9 mouse cellular contexts compared by ENCODE assay signal in genomic region chr2:152011724-152012123, GRCm38 (mm10). TPM values are rescaled to one million over a fixed set of nuclear protein-coding genes. Genes with fewer than 3 reads are reported as not detected.
DNase-seq lines count a peak whose midpoint lies in the region; ATAC-seq and TF ChIP-seq lines count a peak whose summit lies in the region.
"Had no signal": no experiment of that assay in that cellular context is flagged by ENCODE, and none has a peak within 500 bp of the region (broad histone marks: within the 10 kb centered on the region; RNA-seq: fewer than 3 reads in every experiment).

No protein-coding gene starts in this region.

- peaks cover 3% of the 10 kb centered on the region; the same call in 1 of the 2 replicates for H3K4me1 ChIP-seq in heart, embryonic 15.5 days (replicated peaks)
- H3K4me1 ChIP-seq in hindbrain, postnatal 0 days (ENCODE audit: insufficient read depth, low read length): peaks cover 7% of the 10 kb centered on the region; the same call in 1 of the 2 replicates
- peaks cover 12% of the 10 kb centered on the region for H3K4me1 ChIP-seq in midbrain, embryonic 13.5 days (replicated peaks)
- H3K4me1 ChIP-seq: limb, embryonic 12.5 days had no signal

- H3K4me3 ChIP-seq in heart, embryonic 15.5 days: no peak overlapping the region
- no peak overlapping the region for H3K4me3 ChIP-seq in hindbrain, postnatal 0 days (ENCODE audit: low read length)
- H3K4me3 ChIP-seq in midbrain, embryonic 13.5 days (replicated peaks): no peak overlapping the region
- H3K4me3 ChIP-seq: limb, embryonic 12.5 days had no signal

- H3K27ac ChIP-seq in heart, embryonic 15.5 days: no peak overlapping the region
- H3K27ac ChIP-seq in hindbrain, postnatal 0 days: peak overlapping the region; percentile 32; the same call in 1 of the 2 replicates
- no peak overlapping the region for H3K27ac ChIP-seq in midbrain, embryonic 13.5 days
- H3K27ac ChIP-seq: limb, embryonic 12.5 days had no signal

- H3K36me3 ChIP-seq in heart, embryonic 15.5 days: no peaks in the 10 kb centered on the region
- no peaks in the 10 kb centered on the region for H3K36me3 ChIP-seq in hindbrain, postnatal 0 days (ENCODE audit: insufficient read depth, low read length)
- H3K36me3 ChIP-seq in midbrain, embryonic 13.5 days: no peaks in the 10 kb centered on the region
- H3K36me3 ChIP-seq: limb, embryonic 12.5 days had no signal

- 0 out of 2 replicates have a peak, but pooled peaks cover 7% of the 10 kb centered on the region for H3K27me3 ChIP-seq in heart, embryonic 15.5 days
- no peaks in the 10 kb centered on the region for H3K27me3 ChIP-seq in hindbrain, postnatal 0 days (ENCODE audit: insufficient read depth, low read length)
- H3K27me3 ChIP-seq in midbrain, embryonic 13.5 days: no peaks in the 10 kb centered on the region

- H3K9ac ChIP-seq in heart, embryonic 15.5 days: no peak overlapping the region
- no peak overlapping the region for H3K9ac ChIP-seq in hindbrain, postnatal 0 days (replicated peaks; ENCODE audit: low read length)
- no peak overlapping the region for H3K9ac ChIP-seq in midbrain, embryonic 13.5 days (replicated peaks)
- H3K9ac ChIP-seq: limb, embryonic 12.5 days had no signal

- 35% methylated on average over 2 of the region's 2 CpGs for WGBS in heart, embryonic 15.5 days
- 37% methylated on average over 2 of the region's 2 CpGs for WGBS in hindbrain, postnatal 0 days
- WGBS in midbrain, embryonic 13.5 days: 25% methylated on average over 2 of the region's 2 CpGs

- ATAC-seq in heart, embryonic 15.5 days (replicated peaks; ENCODE audit: insufficient number of reproducible peaks, insufficient read depth, low FRiP score, low read depth): 0 out of 2 replicates have a peak, but pooled peaks have one; percentile 27
- peak; percentile 50; the same call in 1 of the 2 replicates for ATAC-seq in hindbrain, postnatal 0 days
- 0 out of 2 replicates have a peak, but pooled peaks have one; percentile 14 for ATAC-seq in midbrain, embryonic 13.5 days

- H3K4me2 ChIP-seq in heart, embryonic 15.5 days: no peak overlapping the region
- H3K4me2 ChIP-seq in hindbrain, postnatal 0 days (ENCODE audit: low read depth, low read length): no peak overlapping the region
- no peak overlapping the region for H3K4me2 ChIP-seq in midbrain, embryonic 13.5 days (replicated peaks)
- H3K4me2 ChIP-seq: limb, embryonic 12.5 days had no signal

- no peak for DNase-seq in heart, adult 11 months
- peak; percentile 53 for DNase-seq in NIH3T3 (ENCODE audit: low read depth)
- peak; percentile 57 for DNase-seq in hindbrain, postnatal 0 days (ENCODE audit: low spot score)
- no peak for DNase-seq in B cell, adult 2 months
- no peak for DNase-seq in ovary, postnatal 10 days (ENCODE audit: low spot score)
- DNase-seq in cerebellum, adult 11 months: no peak

- no peaks in the 10 kb centered on the region for H3K9me3 ChIP-seq in heart, embryonic 15.5 days (replicated peaks)
- H3K9me3 ChIP-seq in hindbrain, postnatal 0 days (ENCODE audit: low read length): no peaks in the 10 kb centered on the region
- no peaks in the 10 kb centered on the region for H3K9me3 ChIP-seq in midbrain, embryonic 13.5 days
- H3K9me3 ChIP-seq: limb, embryonic 12.5 days had no signal

- peak; percentile 59 for TF ChIP-seq CTCF in hindbrain, postnatal 0 days (IDR thresholded peaks at IDR 0.05; ENCODE audit: low read depth)

RNA-seq across cellular contexts. Expression of gene Slc52a3, which starts 15.4 kb away (rescaled TPM):
- polyA plus RNA-seq in heart, embryonic 15.5 days (2015; fragmentation: Nextera tagmentation; extraction: Ambion mirVana): 0.40 and 0.87 TPM in 2 replicates
- total RNA-seq in hindbrain, postnatal 0 days (2014; rRNA removed): 2.7 and 3.1 TPM in 2 replicates
- polyA plus RNA-seq in hindbrain, postnatal 0 days (2015; fragmentation: Nextera tagmentation; extraction: Ambion mirVana): 2.6 and 2.7 TPM in 2 replicates
- 0.55 and 0.99 TPM in 2 replicates for polyA plus RNA-seq in midbrain, embryonic 13.5 days (2015; fragmentation: Nextera tagmentation; extraction: Ambion mirVana)

RNA-seq across cellular contexts. Expression of gene Fam110a, which starts 31.7 kb away (rescaled TPM):
- polyA plus RNA-seq in heart, embryonic 15.5 days (2015; fragmentation: Nextera tagmentation; extraction: Ambion mirVana): 8.8 and 12.7 TPM in 2 replicates
- 25.4 and 27.3 TPM in 2 replicates for total RNA-seq in hindbrain, postnatal 0 days (2014; rRNA removed)
- 35.8 and 36.5 TPM in 2 replicates for polyA plus RNA-seq in hindbrain, postnatal 0 days (2015; fragmentation: Nextera tagmentation; extraction: Ambion mirVana)
- polyA plus RNA-seq in midbrain, embryonic 13.5 days (2015; fragmentation: Nextera tagmentation; extraction: Ambion mirVana): 97.0 and 97.3 TPM in 2 replicates

Comparison
In these comparisons a context has a peak if more than half of its experiments do, and no peak if none do; other contexts are left out.
1. DNase-seq: peak in NIH3T3 (single experiment) and hindbrain, postnatal 0 days (single experiment); none in heart, adult 11 months (single experiment), B cell, adult 2 months (0 of 2), ovary, postnatal 10 days (single experiment) and cerebellum, adult 11 months (single experiment).
2. Peak in every context shown above with its lines, with median percentiles within 50 percentile points of each other: ATAC-seq.